Mouse (Mus musculus): ENCODE data around the gene Slc51a.

- TF ChIP-seq CTCF (conservative IDR thresholded peaks at IDR 0.05 in 1 of 2, IDR thresholded peaks at IDR 0.05 in 1 of 2; ENCODE audit: low read depth in 2 of 2, low read length in 2 of 2) (no peak), HCFC1 (IDR thresholded peaks at IDR 0.05; ENCODE audit: low read depth, low read length) (no peak), ZMIZ1 (IDR thresholded peaks at IDR 0.05; ENCODE audit: low read depth, low read length) (no peak)
Observed at GRCm38 (mm10) chr16:32485209-32485608, 2.5 kb downstream of the Slc51a start.
